Mouse (Mus musculus) c-Kit-negative CD71-positive TER-119-positive erythroid progenitor cells, embryonic 14.5 days (primary cell): Measurements from ENCODE around the gene 1700018B08Rik.

Experiments
- DNase-seq: peaks from one replicate; pipeline ENCODE4 v3.0.0-alpha.2; 2013; ENCODE audit warnings: low read depth, low spot score

1700018B08Rik gene

GRCm38 (mm10) chr8:121562941-121563351, 18.8 kb upstream of the 1700018B08Rik start:
- DNase-seq, result no peak

- DNase-seq, result no peak
These were observed 17.7 kb upstream of the 1700018B08Rik start for GRCm38 (mm10) chr8:121561636-121562345.

GRCm38 (mm10) chr8:121560432-121561100, 16.4 kb upstream of the 1700018B08Rik start:
- DNase-seq, result no peak

- DNase-seq, result no peak
These were observed 15.7 kb upstream of the 1700018B08Rik start for GRCm38 (mm10) chr8:121559801-121560200.

GRCm38 (mm10) chr8:121558538-121558937, 14.4 kb upstream of the 1700018B08Rik start:
- no peak for DNase-seq

- DNase-seq, result no peak
These were observed 13.6 kb upstream of the 1700018B08Rik start for GRCm38 (mm10) chr8:121557746-121558145.

- DNase-seq, result no peak
These were observed 9.8 kb upstream of the 1700018B08Rik start for GRCm38 (mm10) chr8:121553831-121554475.

GRCm38 (mm10) chr8:121552506-121552905, 8.4 kb upstream of the 1700018B08Rik start:
- DNase-seq, result no peak

- DNase-seq, result no peak
These were observed 7.2 kb upstream of the 1700018B08Rik start for GRCm38 (mm10) chr8:121551065-121551985.

- DNase-seq, result no peak
These were observed 5.9 kb upstream of the 1700018B08Rik start for GRCm38 (mm10) chr8:121550056-121550455.

- peak; percentile 66 for DNase-seq
These were observed 3.0 kb upstream of the 1700018B08Rik start for GRCm38 (mm10) chr8:121547132-121547531.

- no peak for DNase-seq
These were observed 816 bp upstream of the 1700018B08Rik start for GRCm38 (mm10) chr8:121544936-121545335.

GRCm38 (mm10) chr8:121542901-121543300, 1.2 kb downstream of the 1700018B08Rik start:
- no peak for DNase-seq

GRCm38 (mm10) chr8:121541862-121542261, 2.3 kb downstream of the 1700018B08Rik start:
- no peak for DNase-seq

- no peak for DNase-seq
These were observed 11.7 kb downstream of the 1700018B08Rik start for GRCm38 (mm10) chr8:121532381-121532780.

- no peak for DNase-seq
These were observed 13.5 kb downstream of the 1700018B08Rik start for GRCm38 (mm10) chr8:121530639-121531038.

GRCm38 (mm10) chr8:121528790-121529189, 15.3 kb downstream of the 1700018B08Rik start:
- DNase-seq, result no peak

GRCm38 (mm10) chr8:121527751-121528150, 16.4 kb downstream of the 1700018B08Rik start:
- DNase-seq, result no peak

- no peak for DNase-seq
These were observed 17.1 kb downstream of the 1700018B08Rik start for GRCm38 (mm10) chr8:121526811-121527550.

GRCm38 (mm10) chr8:121525111-121525818, 18.9 kb downstream of the 1700018B08Rik start:
- no peak for DNase-seq
